Mouse (Mus musculus) intestine, embryonic 15.5 days (tissue): Measurements from ENCODE around the gene Dus3l. TPM values are rescaled to one million over a fixed set of nuclear protein-coding genes. Genes with fewer than 3 reads are reported as not detected.
A peak's percentile ranks its signal among the peaks of the same experiment; 100 is the strongest.

Experiments used
- ATAC-seq: fragments of 200-750 bp; cut with Nextera tagmentation; 2 replicates; pipeline ENCODE4 v1.8.0; 2017; ENCODE audit warnings: moderate TSS enrichment, moderate library complexity
- H3K27ac ChIP-seq: fragments of 300-500 bp; sonication (generic); 2 replicates; pipeline ENCODE4 v1.5.1; 2015; ENCODE audit warnings: mild to moderate bottlenecking, inconsistent platforms
- H3K27me3 ChIP-seq: fragments of 300-500 bp; sonication (generic); replicated peaks from 2 replicates; pipeline ENCODE4 v1.6.1; 2015; ENCODE audit warnings: inconsistent platforms
- H3K36me3 ChIP-seq: fragments of 300-500 bp; sonication (generic); 2 replicates; pipeline ENCODE4 v1.6.1; 2015; ENCODE audit warnings: inconsistent platforms
- H3K4me1 ChIP-seq: fragments of 300-500 bp; sonication (generic); replicated peaks from 2 replicates; pipeline ENCODE4 v1.6.1; 2015; ENCODE audit warnings: inconsistent platforms
- H3K4me2 ChIP-seq: fragments of 300-500 bp; sonication (generic); replicated peaks from 2 replicates; pipeline ENCODE4 v1.6.1; 2015; ENCODE audit warnings: mild to moderate bottlenecking, inconsistent platforms
- H3K4me3 ChIP-seq: fragments of 300-500 bp; sonication (generic); replicated peaks from 2 replicates; pipeline ENCODE4 v1.5.1; 2015; ENCODE audit warnings: inconsistent platforms
- H3K9ac ChIP-seq: fragments of 300-500 bp; sonication (generic); 2 replicates; pipeline ENCODE4 v1.6.1; 2015; ENCODE audit warnings: inconsistent platforms
- H3K9me3 ChIP-seq: fragments of 300-500 bp; sonication (generic); 2 replicates; pipeline ENCODE4 v1.6.1; 2016; ENCODE audit warnings: inconsistent platforms
- WGBS: fragments of 180-500 bp; shearing (Covaris S2); methylation state at CpG from one replicate; pipeline ENCODE4 v1.1.7; 2015; 5-methylcytosine and 5-hydroxymethylcytosine counted together
- polyA plus RNA-seq: library from polyadenylated mRNA; unstranded; fragments of >200 nt; fragmentation: Nextera tagmentation; extraction: Ambion mirVana; gene quantifications from 2 replicates; pipeline ENCODE4 v1.2.1, GENCODE M21; 2015

Gene Dus3l
- polyA plus RNA-seq, 1 experiment from 2014 or later, result 38.7 TPM

GRCm38 (mm10) chr17:56757416-56758123 lies 7.0 kb upstream of the Dus3l start, which contains the start of gene Nrtn:
Gene Nrtn (minus strand): TSS chr17:56757530.
- Histone ChIP-seq H3K4me2 (peak within 1 kb of the TSS; percentile 100), H3K27ac (peak within 1 kb of the TSS; percentile 32; the same call in 1 of the 2 replicates), H3K27me3 (peaks cover 38% of the 10 kb centered on the region), H3K4me3 (peak within 1 kb of the TSS; percentile 59), H3K9me3 (no peaks in the 10 kb centered on the region), H3K36me3 (no peaks in the 10 kb centered on the region), H3K4me1 (peaks cover 48% of the 10 kb centered on the region), H3K9ac (peak within 1 kb of the TSS; percentile 61)
- under 1% methylated on average over 38 of the region's 48 CpGs for WGBS
- ATAC-seq, result peak; percentile 71

- 6% methylated on average over 12 of the region's 12 CpGs for WGBS
- Histone ChIP-seq H3K36me3 (no peaks in the 10 kb centered on the region), H3K27me3 (peaks cover 32% of the 10 kb centered on the region), H3K4me1 (peaks cover 53% of the 10 kb centered on the region), H3K9ac (no peak overlapping the region), H3K27ac (0 out of 2 replicates have a peak overlapping the region, but pooled peaks have one; percentile 32), H3K4me2 (peak overlapping the region; percentile 100), H3K9me3 (no peaks in the 10 kb centered on the region), H3K4me3 (no peak overlapping the region)
- peak; percentile 4; the same call in 1 of the 2 replicates for ATAC-seq
Measured at GRCm38 (mm10) chr17:56758132-56758531, 6.4 kb upstream of the Dus3l start.

- Histone ChIP-seq H3K4me1 (peaks cover 48% of the 10 kb centered on the region), H3K9me3 (no peaks in the 10 kb centered on the region), H3K9ac (no peak overlapping the region), H3K4me3 (no peak overlapping the region), H3K27ac (no peak overlapping the region), H3K36me3 (no peaks in the 10 kb centered on the region), H3K4me2 (no peak overlapping the region), H3K27me3 (peaks cover 21% of the 10 kb centered on the region)
- no peak for ATAC-seq
- WGBS, result 51% methylated on average over 7 of the region's 7 CpGs
Measured at GRCm38 (mm10) chr17:56759261-56759660, 5.3 kb upstream of the Dus3l start.

GRCm38 (mm10) chr17:56761077-56761476 lies 3.5 kb upstream of the Dus3l start:
- Histone ChIP-seq H3K4me2 (no peak overlapping the region; the same call in 1 of the 2 replicates), H3K4me1 (peaks cover 45% of the 10 kb centered on the region), H3K9ac (no peak overlapping the region), H3K9me3 (no peaks in the 10 kb centered on the region), H3K36me3 (no peaks in the 10 kb centered on the region), H3K4me3 (no peak overlapping the region), H3K27me3 (peaks cover 9% of the 10 kb centered on the region), H3K27ac (no peak overlapping the region)
- ATAC-seq, result no peak
- WGBS, result 47% methylated on average over 3 of the region's 3 CpGs

GRCm38 (mm10) chr17:56761991-56762410 lies 2.6 kb upstream of the Dus3l start:
- peak; percentile 48 for ATAC-seq
- Histone ChIP-seq H3K4me1 (peaks cover 41% of the 10 kb centered on the region), H3K9me3 (no peaks in the 10 kb centered on the region), H3K36me3 (peaks cover 4% of the 10 kb centered on the region; the same call in 1 of the 2 replicates), H3K9ac (peak overlapping the region; percentile 54), H3K4me3 (peak overlapping the region; percentile 46), H3K27me3 (peaks cover 3% of the 10 kb centered on the region; the same call in 1 of the 2 replicates), H3K27ac (peak overlapping the region; percentile 86), H3K4me2 (peak overlapping the region; percentile 84)
- WGBS, result 0% methylated on average over 28 of the region's 28 CpGs

- Histone ChIP-seq H3K36me3 (peaks cover 11% of the 10 kb centered on the region), H3K4me1 (peaks cover 32% of the 10 kb centered on the region), H3K27ac (peak overlapping the region; percentile 86), H3K4me2 (peak overlapping the region; percentile 84), H3K9me3 (no peaks in the 10 kb centered on the region), H3K9ac (0 out of 2 replicates have a peak overlapping the region, but pooled peaks have one; percentile 2), H3K4me3 (no peak overlapping the region), H3K27me3 (0 out of 2 replicates have a peak, but pooled peaks cover 3% of the 10 kb centered on the region)
- WGBS, result 43% methylated on average over 27 of the region's 27 CpGs
- ATAC-seq, result no peak
Measured at GRCm38 (mm10) chr17:56762769-56763731, 1.5 kb upstream of the Dus3l start.

GRCm38 (mm10) chr17:56763741-56764250 lies 761 bp upstream of the Dus3l start:
- peak overlapping the region; percentile 84 for H3K4me2 ChIP-seq
- ATAC-seq, result no peak
- H3K27ac ChIP-seq, result peak overlapping the region; percentile 86; the same call in 1 of the 2 replicates
- H3K36me3 ChIP-seq, result peaks cover 17% of the 10 kb centered on the region
- peak overlapping the region; percentile 78; the same call in 1 of the 2 replicates for H3K4me3 ChIP-seq
- 72% methylated on average over 8 of the region's 8 CpGs for WGBS
- peaks cover 29% of the 10 kb centered on the region for H3K4me1 ChIP-seq
- no peak overlapping the region for H3K9ac ChIP-seq
- no peaks in the 10 kb centered on the region for H3K9me3 ChIP-seq
- 0 out of 2 replicates have a peak, but pooled peaks cover 3% of the 10 kb centered on the region for H3K27me3 ChIP-seq

- H3K27me3 ChIP-seq, result 0 out of 2 replicates have a peak, but pooled peaks cover under 1% of the 10 kb centered on the region
- H3K4me1 ChIP-seq, result peaks cover 26% of the 10 kb centered on the region
- peak overlapping the region; percentile 84 for H3K4me2 ChIP-seq
- no peak overlapping the region for H3K27ac ChIP-seq
- peaks cover 30% of the 10 kb centered on the region for H3K36me3 ChIP-seq
- no peaks in the 10 kb centered on the region for H3K9me3 ChIP-seq
- ATAC-seq, result peak; percentile 2; the same call in 1 of the 2 replicates
- 47% methylated on average over 12 of the region's 12 CpGs for WGBS
- H3K9ac ChIP-seq, result peak overlapping the region; percentile 84
- peak overlapping the region; percentile 78 for H3K4me3 ChIP-seq
Measured at GRCm38 (mm10) chr17:56765431-56765830, 874 bp downstream of the Dus3l start.

- no peak overlapping the region for H3K9ac ChIP-seq
- peaks cover 31% of the 10 kb centered on the region for H3K36me3 ChIP-seq
- WGBS, result 95% methylated on average over 27 of the region's 27 CpGs
- no peaks in the 10 kb centered on the region for H3K9me3 ChIP-seq
- no peak for ATAC-seq
- no peak overlapping the region for H3K4me2 ChIP-seq
- no peak overlapping the region for H3K4me3 ChIP-seq
- H3K27ac ChIP-seq, result no peak overlapping the region
- H3K27me3 ChIP-seq, result no peaks in the 10 kb centered on the region
- H3K4me1 ChIP-seq, result peaks cover 20% of the 10 kb centered on the region
Measured at GRCm38 (mm10) chr17:56766631-56767405, 2.3 kb downstream of the Dus3l start.

GRCm38 (mm10) chr17:56767531-56768135 lies 3.1 kb downstream of the Dus3l start:
- H3K4me1 ChIP-seq, result peaks cover 14% of the 10 kb centered on the region
- ATAC-seq, result no peak
- no peaks in the 10 kb centered on the region for H3K27me3 ChIP-seq
- H3K4me2 ChIP-seq, result no peak overlapping the region
- 96% methylated on average over 29 of the region's 29 CpGs for WGBS
- no peak overlapping the region for H3K27ac ChIP-seq
- no peaks in the 10 kb centered on the region for H3K9me3 ChIP-seq
- H3K9ac ChIP-seq, result no peak overlapping the region
- no peak overlapping the region for H3K4me3 ChIP-seq
- peaks cover 31% of the 10 kb centered on the region for H3K36me3 ChIP-seq

GRCm38 (mm10) chr17:56768941-56769340 lies 4.4 kb downstream of the Dus3l start:
- no peak overlapping the region for H3K4me3 ChIP-seq
- no peaks in the 10 kb centered on the region for H3K9me3 ChIP-seq
- 0 out of 2 replicates have a peak, but pooled peaks cover 5% of the 10 kb centered on the region for H3K4me1 ChIP-seq
- H3K27ac ChIP-seq, result no peak overlapping the region
- ATAC-seq, result no peak
- H3K4me2 ChIP-seq, result no peak overlapping the region
- peaks cover 31% of the 10 kb centered on the region for H3K36me3 ChIP-seq
- WGBS, result 93% methylated on average over 11 of the region's 11 CpGs
- no peaks in the 10 kb centered on the region for H3K27me3 ChIP-seq
- no peak overlapping the region for H3K9ac ChIP-seq
